Mouse (Mus musculus) thymus, postnatal 0 days (tissue): ENCODE data around the gene Gbp5. TPM values are rescaled to one million over a fixed set of nuclear protein-coding genes. Genes with fewer than 3 reads are reported as not detected.
"Not testable (repeated sequence)": the region's sequence is repeated elsewhere in the genome, so short reads cannot be mapped to it uniquely, and the experiment has no call there.

Experiments
- DNase-seq: peaks from one replicate; pipeline ENCODE4 v3.0.0-alpha.2; 2015; ENCODE audit warnings: low spot score
- polyA plus RNA-seq: library from polyadenylated mRNA; unstranded; fragments of >200 nt; fragmentation: Nextera tagmentation; extraction: Ambion mirVana; gene quantifications from 2 replicates; pipeline ENCODE4 v1.2.1, GENCODE M21; 2015

The Gbp5 gene
- polyA plus RNA-seq, 1 experiment from 2014 or later: 0.99 TPM

DNA sequence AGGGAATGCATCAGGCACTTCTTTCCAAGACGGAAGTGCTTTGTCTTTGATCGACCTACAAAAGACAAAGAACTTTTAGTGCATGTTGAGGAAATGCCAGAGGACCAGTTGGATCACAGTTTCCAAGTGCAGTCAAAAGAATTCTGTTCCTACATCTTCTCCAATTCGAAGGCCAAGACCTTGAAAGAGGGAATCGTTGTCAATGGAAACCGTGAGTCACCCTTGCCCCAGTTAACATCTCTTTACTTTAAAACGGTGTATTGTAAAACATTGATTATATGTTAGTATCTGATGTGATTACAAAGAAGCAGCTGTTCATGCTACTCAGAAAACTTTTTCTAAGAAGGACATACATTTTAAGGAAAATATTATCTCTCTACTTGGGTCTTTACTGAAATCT lies 47.6 kb downstream of the Gbp5 start:
- DNase-seq: no peak

DNA sequence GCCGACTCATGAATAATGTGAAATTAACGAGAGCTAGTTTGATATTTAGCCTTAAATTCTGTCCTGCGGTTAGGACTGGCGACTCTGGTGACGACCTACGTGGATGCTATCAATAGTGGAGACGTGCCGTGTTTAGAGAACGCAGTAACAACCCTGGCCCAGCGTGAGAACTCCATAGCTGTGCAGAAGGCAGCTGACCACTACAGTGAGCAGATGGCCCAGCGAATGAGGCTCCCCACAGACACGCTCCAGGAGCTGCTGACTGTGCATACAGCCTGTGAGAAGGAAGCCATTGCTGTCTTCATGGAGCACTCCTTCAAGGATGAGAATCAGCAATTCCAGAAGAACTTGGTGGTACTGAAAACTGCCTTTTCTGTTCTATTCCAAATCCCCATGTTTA lies 49.0 kb downstream of the Gbp5 start:
- DNase-seq: not testable (repeated sequence)

DNA sequence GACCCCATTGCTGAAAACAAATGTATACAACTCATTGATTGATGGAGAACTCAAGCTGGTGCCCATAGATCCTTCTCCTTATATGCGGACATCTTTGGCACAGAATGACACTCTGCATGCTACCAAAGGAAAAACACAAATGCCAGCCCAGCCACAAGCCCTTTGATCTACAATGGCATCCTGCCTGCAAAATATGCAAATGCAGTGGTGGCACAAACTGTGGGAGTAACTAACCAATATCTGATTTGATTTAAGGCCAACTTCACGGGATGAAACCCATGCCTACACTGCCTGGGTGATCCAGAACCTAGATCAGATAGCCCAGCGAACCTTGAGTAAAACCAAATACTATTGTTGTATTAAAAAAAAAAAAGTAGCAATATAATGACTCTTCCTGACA lies 52.9 kb downstream of the Gbp5 start:
- no peak for DNase-seq

DNA sequence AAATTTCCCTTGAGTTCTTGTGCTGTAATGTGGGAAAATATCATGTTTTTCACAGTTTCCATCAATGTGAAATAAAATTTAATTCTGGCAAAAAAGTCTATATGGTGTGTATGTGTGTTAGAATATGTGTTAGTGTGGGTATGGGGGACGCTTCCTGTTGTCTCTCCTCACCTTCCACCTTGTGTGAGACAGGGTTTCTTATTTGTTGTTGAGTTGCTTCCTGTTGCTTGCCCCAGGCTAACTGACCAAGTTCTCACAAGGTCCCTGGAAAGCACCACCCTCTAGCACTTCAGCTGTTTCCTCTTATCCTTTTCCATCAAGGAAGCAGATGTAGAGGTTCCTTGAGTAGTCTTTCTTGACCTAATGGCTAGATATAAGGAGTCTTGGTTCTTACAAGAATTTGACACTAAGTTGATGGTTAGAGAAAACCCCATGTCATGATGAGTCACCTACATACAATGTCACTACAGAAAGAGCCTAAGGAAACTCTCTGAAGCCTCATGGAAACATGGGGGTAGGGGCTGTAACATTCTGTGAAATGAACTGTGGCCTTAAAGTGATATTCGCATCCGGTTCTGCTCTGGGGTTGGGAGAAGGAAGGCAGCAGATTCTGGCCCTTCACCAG lies 56.4 kb downstream of the Gbp5 start:
- no peak for DNase-seq

DNA sequence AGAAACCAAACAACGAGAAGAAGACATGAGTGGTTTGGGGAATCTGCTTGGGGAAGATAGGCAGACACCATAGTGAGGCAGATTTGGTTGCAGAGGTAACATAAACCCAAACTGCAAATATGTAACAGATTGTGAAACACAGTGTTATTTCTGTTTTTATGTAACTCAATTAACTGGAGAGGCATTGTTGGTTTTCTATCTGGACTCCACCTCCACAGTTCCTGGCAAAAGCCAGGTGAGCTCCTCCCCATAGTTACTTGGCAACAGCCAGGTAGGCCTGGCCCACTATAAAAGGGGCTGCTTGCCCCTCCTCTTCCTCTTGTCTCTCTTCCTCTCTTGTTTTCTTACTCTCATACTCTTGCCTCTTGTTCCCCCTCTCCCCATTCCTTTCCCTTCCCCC lies 60.8 kb downstream of the Gbp5 start:
- no peak for DNase-seq

DNA sequence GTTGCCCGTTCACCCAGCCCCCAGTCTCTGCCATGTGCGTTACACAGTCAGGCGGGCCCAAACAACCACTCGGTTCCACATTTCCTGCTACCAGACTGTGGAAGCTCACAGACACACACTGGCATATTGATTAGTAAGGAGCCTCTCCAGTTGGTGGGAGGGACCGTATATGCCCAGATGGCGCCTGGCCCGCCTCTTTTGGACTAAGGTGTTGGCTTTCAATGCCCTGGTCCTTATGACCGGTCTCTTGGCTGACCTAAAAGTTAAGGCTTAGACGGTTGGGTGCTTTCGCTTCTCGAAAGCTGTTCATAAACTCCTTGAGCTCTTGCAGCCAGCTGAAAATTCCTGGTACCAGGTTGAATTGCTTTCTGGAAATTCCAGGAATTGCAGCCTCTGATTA lies 61.8 kb downstream of the Gbp5 start:
- no peak for DNase-seq

DNA sequence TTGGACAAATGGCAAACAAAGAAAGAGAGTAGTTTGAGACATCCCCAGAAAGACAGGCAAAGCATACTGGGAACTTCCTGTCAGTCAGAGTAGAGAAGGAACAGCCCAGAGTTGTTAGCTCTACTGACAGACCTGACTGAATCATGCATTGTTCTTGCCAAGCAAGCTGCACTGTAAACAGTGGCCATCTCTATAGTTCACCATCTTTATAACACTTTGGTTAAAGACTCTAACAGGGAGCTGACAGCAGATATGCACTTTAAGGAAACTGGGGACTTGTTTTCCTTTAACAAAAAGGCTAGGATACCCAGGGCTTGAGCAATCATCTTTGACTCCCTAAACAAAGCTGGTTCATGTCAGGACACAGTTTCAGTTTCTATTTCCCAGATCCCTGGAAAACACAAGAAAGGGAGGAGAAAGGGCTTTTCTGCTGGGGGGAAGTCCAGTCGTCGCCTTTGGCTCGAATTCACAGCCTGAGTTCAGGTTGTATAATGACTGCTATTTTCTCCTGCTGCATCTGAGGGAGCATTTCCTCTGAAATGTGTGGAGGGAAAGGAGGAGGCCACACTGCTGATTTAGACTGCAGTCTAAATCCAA lies 66.0 kb downstream of the Gbp5 start, which contains the start of gene Gbp3:
TSS of gene Gbp3 (plus strand) at position 395 of the 597 bp plus-strand sequence.
- DNase-seq: peak; percentile 30

DNA sequence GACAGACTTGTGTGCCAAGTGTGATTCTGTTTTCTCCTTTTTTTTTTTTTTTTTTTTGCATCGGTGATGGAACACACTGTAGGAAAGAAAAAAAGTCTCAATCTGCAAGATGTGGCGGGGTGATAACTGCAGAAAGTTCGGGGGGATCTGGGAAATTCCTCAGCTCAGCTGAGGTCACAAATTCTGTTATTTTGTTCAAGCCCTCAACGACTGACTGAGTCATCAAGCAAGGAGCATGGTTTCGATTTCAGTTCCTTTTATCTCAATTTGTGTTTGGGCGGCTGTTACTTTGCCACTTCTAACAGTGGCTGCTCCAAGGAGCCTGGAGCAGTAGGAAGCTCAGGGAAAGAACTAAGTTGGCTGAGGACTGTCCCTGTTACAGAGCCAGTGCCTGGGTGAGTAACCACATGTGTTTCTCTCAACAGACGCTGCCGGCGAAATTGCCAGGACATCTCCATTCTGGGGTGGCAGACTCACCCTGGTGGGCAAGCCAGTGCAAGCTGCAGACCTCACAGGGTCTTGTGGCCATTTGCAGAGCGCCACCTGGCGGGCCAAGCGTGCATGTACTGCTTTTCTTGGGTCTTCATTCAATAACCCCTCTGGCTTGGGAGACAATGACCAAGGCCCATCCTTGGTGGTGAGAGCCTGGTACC lies 66.6 kb downstream of the Gbp5 start:
- peak; percentile 92 for DNase-seq

DNA sequence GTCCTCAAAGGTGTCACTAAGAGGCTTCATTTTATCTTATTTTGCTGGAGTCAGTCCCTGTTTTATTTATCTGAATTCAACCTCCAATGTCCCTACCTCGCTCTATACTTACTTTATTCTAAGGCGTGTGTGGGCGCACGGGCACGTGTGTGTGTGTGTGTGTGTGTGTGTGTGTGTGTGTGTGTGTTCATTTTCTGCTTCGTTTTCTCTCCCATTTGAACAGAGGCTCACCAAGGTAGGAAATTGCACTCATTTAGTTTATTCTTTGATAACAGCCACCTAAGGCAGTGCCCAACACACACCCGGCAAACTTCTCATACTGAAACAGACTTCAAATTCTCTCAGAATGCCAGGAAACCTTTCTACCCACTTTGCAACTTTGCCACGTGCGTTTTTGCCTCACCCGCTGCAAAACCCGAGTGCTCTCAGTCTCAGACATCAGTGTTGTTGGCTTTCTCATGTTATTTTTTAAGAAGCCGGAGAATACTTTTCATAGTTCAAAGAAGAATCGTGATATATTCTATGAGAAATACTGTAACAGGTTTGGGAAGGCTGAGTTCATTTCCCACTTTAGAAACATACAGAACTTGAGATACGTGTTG lies 67.4 kb downstream of the Gbp5 start:
- no peak for DNase-seq

DNA sequence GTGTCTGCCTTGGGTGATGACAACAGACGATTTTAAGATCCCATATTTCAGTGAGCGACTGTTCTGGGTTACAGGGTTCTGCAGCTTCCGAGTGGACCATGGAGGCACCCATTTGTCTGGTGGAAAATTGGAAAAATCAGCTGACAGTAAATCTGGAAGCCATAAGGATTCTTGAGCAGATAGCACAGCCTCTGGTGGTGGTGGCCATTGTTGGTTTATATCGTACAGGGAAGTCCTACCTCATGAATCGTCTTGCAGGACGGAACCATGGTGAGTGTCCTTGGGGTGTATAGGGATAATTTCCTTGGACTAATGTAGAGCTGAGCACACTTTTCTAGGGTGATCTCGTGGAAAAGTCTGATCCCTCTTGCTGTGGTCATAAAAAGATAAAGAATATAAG lies 67.9 kb downstream of the Gbp5 start:
- DNase-seq: no peak

DNA sequence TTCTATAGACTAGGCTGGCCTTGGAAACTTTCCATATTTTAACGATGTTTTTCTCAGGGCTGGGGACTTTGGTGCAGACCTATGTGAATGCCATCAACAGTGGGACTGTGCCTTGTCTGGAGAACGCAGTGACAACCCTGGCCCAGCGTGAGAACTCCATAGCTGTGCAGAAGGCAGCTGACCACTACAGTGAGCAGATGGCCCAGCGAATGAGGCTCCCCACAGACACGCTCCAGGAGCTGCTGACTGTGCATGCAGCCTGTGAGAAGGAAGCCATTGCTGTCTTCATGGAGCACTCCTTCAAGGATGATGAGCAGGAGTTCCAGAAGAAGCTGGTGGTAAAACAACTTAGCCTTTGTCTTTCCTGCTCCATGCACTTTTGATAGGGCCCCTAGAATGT lies 73.7 kb downstream of the Gbp5 start:
- DNase-seq: not testable (repeated sequence)

DNA sequence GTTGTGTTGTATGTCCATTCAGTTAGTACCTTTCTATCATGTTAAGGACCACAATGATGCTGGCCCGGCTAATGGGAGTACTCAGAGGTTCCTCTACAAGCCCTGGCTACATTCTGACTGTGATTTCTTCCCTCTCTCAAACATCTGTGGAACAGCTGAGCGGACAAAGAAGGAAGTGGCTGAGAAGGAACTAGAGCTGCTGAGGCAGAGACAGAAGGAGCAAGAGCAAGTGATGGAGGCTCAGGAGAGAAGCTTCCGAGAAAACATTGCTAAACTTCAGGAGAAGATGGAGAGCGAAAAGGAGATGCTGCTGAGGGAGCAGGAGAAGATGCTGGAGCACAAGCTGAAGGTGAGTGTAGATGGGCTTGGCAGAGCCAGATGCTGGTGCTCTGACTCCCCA lies 77.0 kb downstream of the Gbp5 start:
- DNase-seq: no peak

Other genes starting within 250 kb of the Gbp5 start
- 13.1 and 13.7 TPM in 2 replicates for gene Pdlim5, start 98.3 kb upstream of the Gbp5 start, polyA plus RNA-seq
- gene Gbp7, start 36.4 kb downstream of the Gbp5 start, polyA plus RNA-seq: 23.4 and 26.8 TPM in 2 replicates
- 17.4 and 19.5 TPM in 2 replicates for gene Gbp3, start 66.0 kb downstream of the Gbp5 start, polyA plus RNA-seq
- gene Gbp2b, start 100.9 kb downstream of the Gbp5 start, polyA plus RNA-seq: 0.04 TPM in 2 replicates
- gene Gbp2, start 126.6 kb downstream of the Gbp5 start, polyA plus RNA-seq: 19.3 and 19.6 TPM in 2 replicates
- gene Kyat3, start 207.1 kb downstream of the Gbp5 start, polyA plus RNA-seq: 12.6 and 13.6 TPM in 2 replicates